Mouse (Mus musculus) CH12.LX (cell line): ENCODE data around the gene Wnk1. TPM values are rescaled to one million over a fixed set of nuclear protein-coding genes. Genes with fewer than 3 reads are reported as not detected.

Experiments used
- DNase-seq: peaks from one replicate; pipeline ENCODE4 v3.0.0-alpha.2; 2013; ENCODE audit errors: extremely low read depth
- H3K27ac ChIP-seq: 2 replicates; pipeline ENCODE4 v1.5.1; 2012; ENCODE audit warnings: low read depth, mild to moderate bottlenecking, control low read depth, moderate library complexity; ENCODE audit not compliant: insufficient read depth
- H3K27me3 ChIP-seq: replicated peaks from 2 replicates; pipeline ENCODE3; 2012; ENCODE audit warnings: inconsistent platforms
- H3K36me3 ChIP-seq, 2 experiments: replicated peaks in 1 of 2; 2 replicates each; pipeline versions ENCODE3 to v1.6.1; 2012; ENCODE audit warnings: inconsistent platforms in 1 of 2, low read length in 1 of 2, mild to moderate bottlenecking in 1 of 2, mixed read lengths in 1 of 2, moderate library complexity in 1 of 2; ENCODE audit not compliant: control insufficient read depth in 1 of 2, insufficient read depth in 1 of 2
- H3K4me1 ChIP-seq, 2 experiments: 2 replicates each; pipeline ENCODE4 v1.6.1; 2012; ENCODE audit warnings: inconsistent platforms in 1 of 2, moderate library complexity in 1 of 2; ENCODE audit not compliant: insufficient read depth in 2 of 2, control insufficient read depth in 1 of 2
- H3K4me2 ChIP-seq: 2 replicates; pipeline ENCODE4 v1.6.1; 2012; ENCODE audit warnings: low read depth, mild to moderate bottlenecking, control low read depth; ENCODE audit not compliant: poor library complexity, insufficient read depth, severe bottlenecking
- H3K4me3 ChIP-seq, 3 experiments: fragments of 150-350 bp in 1 of 3; sonication (generic) in 1 of 3; replicated peaks in 1 of 3; 2 replicates each; pipeline versions ENCODE3 to v1.5.1; 2011 to 2012; ENCODE audit warnings: low read depth in 2 of 3, low read length in 2 of 3, mild to moderate bottlenecking in 2 of 3, moderate library complexity in 2 of 3, control low read depth in 1 of 3, improper control_type of control experiment in 1 of 3, inconsistent platforms in 1 of 3, mixed read lengths in 1 of 3; ENCODE audit not compliant: poor library complexity in 1 of 3
- H3K79me2 ChIP-seq: replicated peaks from 2 replicates; pipeline ENCODE4 v1.6.1; 2012; ENCODE audit warnings: mild to moderate bottlenecking, moderate library complexity; ENCODE audit not compliant: control insufficient read depth, poor library complexity, insufficient read depth, severe bottlenecking; ENCODE audit errors: extremely low read depth
- H3K9ac ChIP-seq: 2 replicates; pipeline ENCODE4 v1.6.1; 2012; ENCODE audit warnings: low read depth, mild to moderate bottlenecking, control low read depth, moderate library complexity; ENCODE audit not compliant: insufficient read depth
- H3K9me3 ChIP-seq: replicated peaks from 2 replicates; pipeline ENCODE3; 2012; ENCODE audit warnings: low read length, inconsistent platforms, mixed read lengths
- CTCF ChIP-seq, 2 experiments: IDR thresholded peaks in 1 of 2; conservative IDR thresholded peaks in 1 of 2; 2 replicates each; pipeline ENCODE4 v1.5.1; 2011 to 2012; ENCODE audit warnings: low read depth in 2 of 2, low read length in 2 of 2, improper control_type of control experiment in 1 of 2, inconsistent platforms in 1 of 2, mild to moderate bottlenecking in 1 of 2, moderate library complexity in 1 of 2
- E2F4 ChIP-seq: IDR thresholded peaks from 2 replicates; pipeline ENCODE4 v1.6.1; 2011; ENCODE audit warnings: low read depth, low read length, improper control_type of control experiment; ENCODE audit not compliant: insufficient replicate concordance
- ELF1 ChIP-seq: IDR thresholded peaks from 2 replicates; pipeline ENCODE4 v1.6.1; 2014; ENCODE audit warnings: low read depth, mild to moderate bottlenecking, inconsistent platforms, low read length, improper control_type of control experiment
- EP300 ChIP-seq: IDR thresholded peaks from 2 replicates; pipeline ENCODE4 v1.6.1; 2011; ENCODE audit warnings: low read length, improper control_type of control experiment
- GABPA ChIP-seq: IDR thresholded peaks from 2 replicates; pipeline ENCODE4 v1.6.1; 2012; ENCODE audit warnings: low read depth, low read length, improper control_type of control experiment, inconsistent platforms; ENCODE audit not compliant: insufficient replicate concordance
- IRF4 ChIP-seq: IDR thresholded peaks from 2 replicates; pipeline ENCODE4 v1.6.1; 2014; ENCODE audit warnings: low read depth, mild to moderate bottlenecking, inconsistent platforms, low read length, improper control_type of control experiment
- JUND ChIP-seq: conservative IDR thresholded peaks from 2 replicates; pipeline ENCODE4 v1.6.1; 2011; ENCODE audit warnings: low read depth, low read length, improper control_type of control experiment
- MAX ChIP-seq: IDR thresholded peaks from 2 replicates; pipeline ENCODE4 v1.6.1; 2011; ENCODE audit warnings: low read length, improper control_type of control experiment
- MEF2A ChIP-seq: IDR thresholded peaks from 2 replicates; pipeline ENCODE4 v1.6.1; 2014; ENCODE audit warnings: low read depth, mild to moderate bottlenecking, inconsistent platforms, low read length, improper control_type of control experiment, borderline replicate concordance
- MXI1 ChIP-seq: IDR thresholded peaks from 2 replicates; pipeline ENCODE4 v1.6.1; 2011; ENCODE audit warnings: mild to moderate bottlenecking, low read depth, low read length, improper control_type of control experiment
- MYC ChIP-seq: IDR thresholded peaks from 2 replicates; pipeline ENCODE4 v1.6.1; 2011; ENCODE audit warnings: low read depth, mild to moderate bottlenecking, improper control_type of control experiment, low read length
- NRF1 ChIP-seq: IDR thresholded peaks from 2 replicates; pipeline ENCODE4 v1.6.1; 2014; ENCODE audit warnings: low read depth, mild to moderate bottlenecking, inconsistent platforms, low read length, improper control_type of control experiment, moderate library complexity
- POLR2AphosphoS2 ChIP-seq: IDR thresholded peaks from 2 replicates; pipeline ENCODE4 v1.6.1; 2011; ENCODE audit warnings: low read depth, low read length, improper control_type of control experiment
- RAD21 ChIP-seq: IDR thresholded peaks from 2 replicates; pipeline ENCODE4 v1.6.1; 2011; ENCODE audit warnings: low read depth, mild to moderate bottlenecking, low read length, improper control_type of control experiment, moderate library complexity
- SIN3A ChIP-seq: IDR thresholded peaks from 2 replicates; pipeline ENCODE4 v1.6.1; 2012; ENCODE audit warnings: low read length, improper control_type of control experiment, inconsistent platforms
- SMC3 ChIP-seq: IDR thresholded peaks from 2 replicates; pipeline ENCODE4 v1.6.1; 2011; ENCODE audit warnings: low read depth, low read length, improper control_type of control experiment
- TCF12 ChIP-seq: IDR thresholded peaks from 2 replicates; pipeline ENCODE4 v1.6.1; 2014; ENCODE audit warnings: low read depth, mild to moderate bottlenecking, inconsistent platforms, low read length, improper control_type of control experiment
- UBTF ChIP-seq: IDR thresholded peaks from 2 replicates; pipeline ENCODE4 v1.6.1; 2012; ENCODE audit warnings: low read depth, mild to moderate bottlenecking, inconsistent platforms, low read length, improper control_type of control experiment, moderate library complexity
- ZC3H11A ChIP-seq: IDR thresholded peaks from 2 replicates; pipeline ENCODE4 v1.6.1; 2012; ENCODE audit warnings: low read depth, mild to moderate bottlenecking, inconsistent platforms, low read length, improper control_type of control experiment
- ZMIZ1 ChIP-seq: IDR thresholded peaks from 2 replicates; pipeline ENCODE4 v1.6.1; 2012; ENCODE audit warnings: low read depth, mild to moderate bottlenecking, inconsistent platforms, low read length, improper control_type of control experiment
- ZNF384 ChIP-seq: IDR thresholded peaks from 2 replicates; pipeline ENCODE4 v1.6.1; 2012; ENCODE audit warnings: low read depth, low read length, improper control_type of control experiment, inconsistent platforms
- dilution Hi-C: fragments of 300-500 bp; cut with MboI; formaldehyde crosslinking; loops from 2 replicates; pipeline ENCODE4 v1.14.3; 2020; ENCODE audit warnings: low sequenced_read_pairs; ENCODE audit not compliant: extremely low pct_unique_long_range_greater_than_20kb, extremely low pct_ligation_motif_present
- in situ Hi-C: fragments of 300-500 bp; cut with MboI; formaldehyde crosslinking; loops from 3 replicates; pipeline ENCODE4 v1.14.3; 2019; ENCODE audit warnings: low sequenced_read_pairs, low pct_ligation_motif_present, low pct_unique_long_range_greater_than_20kb, mixed read lengths
- polyA plus RNA-seq: library from polyadenylated mRNA; unstranded; fragments of >175 nt; gene quantifications from 2 replicates; pipeline ENCODE4 v1.2.1, GENCODE M21; 2012; ENCODE audit warnings: low read depth; ENCODE audit not compliant: insufficient read length
- total RNA-seq, 2 experiments: library from RNA; depleted of rRNA; stranded (reverse); fragments of 300-350 nt in 1 of 2; fragments of >200 nt in 1 of 2; gene quantifications; 2 replicates each; pipeline ENCODE4 v1.2.3; 2012 to 2014

The Wnk1 gene
- total and polyA plus RNA-seq, 3 experiments, result 97.2 to 216 (median 125) TPM

GRCm38 (mm10) chr6:120082951-120083411 lies 44.5 kb upstream of the Wnk1 start (continued):
- TF ChIP-seq TCF12 (peak; percentile 79), ELF1 (peak; percentile 37; the same call in 1 of the 2 replicates), MEF2A (peak; percentile 60; the same call in 1 of the 2 replicates), ZC3H11A (no peak), SMC3 (no peak; the same call in 1 of the 2 replicates), RAD21 (no peak; the same call in none of the 2 replicates), MAX (peak; percentile 90), ZMIZ1 (peak; percentile 51; the same call in 1 of the 2 replicates), NRF1 (no peak), ZNF384 (peak; percentile 83; the same call in 1 of the 2 replicates), POLR2AphosphoS2 (no peak), IRF4 (peak; percentile 90), JUND (peak; percentile 93), SIN3A (peak; percentile 7; the same call in 1 of the 2 replicates), UBTF (no peak), MXI1 (peak; percentile 53; the same call in 1 of the 2 replicates), GABPA (no peak), CTCF (conservative IDR thresholded peaks at IDR 0.05 in 1 of 2, IDR thresholded peaks at IDR 0.05 in 1 of 2; ENCODE audit: low read depth in 2 of 2, low read length in 2 of 2) (no peak), E2F4 (no peak), EP300 (peak; percentile 95), MYC (peak; percentile 44; the same call in 1 of the 2 replicates)

DNA sequence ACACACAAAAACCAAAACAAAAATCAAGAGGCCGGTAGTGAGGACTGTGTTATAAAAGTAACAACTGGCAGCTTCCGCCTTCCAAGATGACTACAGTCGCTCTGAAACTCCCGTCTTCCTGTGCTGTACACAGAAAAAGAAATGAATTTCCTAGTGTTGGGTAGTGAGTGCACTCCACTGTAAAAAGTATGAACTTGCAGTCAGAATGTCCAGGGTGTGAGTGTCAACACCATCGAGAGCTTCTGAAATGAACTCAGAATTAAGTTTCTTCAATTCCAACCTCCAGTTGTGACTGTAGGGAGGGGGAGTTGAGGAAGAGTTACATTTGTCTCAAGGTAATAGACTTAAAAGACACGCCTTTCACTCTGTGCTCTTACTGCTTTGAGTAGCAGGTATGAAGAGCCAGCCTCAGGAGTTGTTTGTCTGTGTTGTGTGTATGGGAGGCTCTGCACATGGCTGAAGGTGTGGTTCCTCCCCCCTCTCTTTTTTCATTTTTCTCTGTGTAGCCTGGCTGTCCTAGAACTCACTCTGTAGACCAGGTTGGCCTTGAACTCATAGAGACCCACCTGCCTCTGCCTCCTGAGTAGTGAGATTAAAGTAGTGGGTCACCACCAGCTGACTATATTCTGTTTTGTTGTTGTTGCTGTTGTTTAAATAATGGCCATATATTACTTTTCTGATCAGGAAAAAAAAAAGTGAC lies 43.9 kb upstream of the Wnk1 start:
- TF ChIP-seq ZC3H11A, result no peak
- 0 out of 2 replicates have a peak, but pooled peaks have one; percentile 16 for TF ChIP-seq TCF12
- Histone ChIP-seq H3K9me3 (no peaks in the 10 kb centered on the region), H3K27ac (peak overlapping the region; percentile 77), H3K36me3 (no peaks in the 10 kb centered on the region), H3K9ac (no peak overlapping the region), H3K4me2 (peak overlapping the region; percentile 16; the same call in 1 of the 2 replicates), H3K4me1 (peaks cover 29 to 59% of the 10 kb centered on the region in 2 experiments), H3K79me2 (no peaks in the 10 kb centered on the region), H3K4me3 (no peak overlapping the region), H3K27me3 (no peaks in the 10 kb centered on the region)
- dilution Hi-C loops, result no loop called here
- no peak for DNase-seq
- in situ Hi-C loops, result no loop called here
